Mouse (Mus musculus): ENCODE measurements at regions not wholly inside any gene's neighbourhood (a gene's known extent, or its start where the extent isn't known, plus 50 kb on each side); places are given as distances from the start of the nearest gene placed in this dataset.
"Not testable (repeated sequence)": the region's sequence is repeated elsewhere in the genome, so short reads cannot be mapped to it uniquely, and the experiment has no call there.

DNA sequence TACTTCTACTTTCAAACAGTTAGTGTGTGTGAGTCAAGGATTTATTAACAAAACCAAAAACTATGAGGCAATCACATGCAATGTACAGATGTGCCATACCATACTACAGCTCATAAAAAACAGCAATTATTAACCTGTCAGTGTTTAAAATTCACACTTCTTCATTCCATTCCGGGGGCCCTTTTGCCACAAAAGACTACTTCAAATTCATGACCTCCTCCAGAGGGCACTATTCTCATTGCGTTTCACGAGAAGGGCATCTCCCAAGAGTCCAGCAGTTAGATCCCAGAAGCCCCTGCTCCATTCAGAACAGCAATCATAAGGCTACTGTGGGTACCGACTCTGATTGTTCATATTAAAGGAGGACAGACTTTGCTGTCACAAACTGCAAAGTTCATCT lies 118.0 kb upstream of the Nebl start:
- 27% methylated on average over 4 of the region's 4 CpGs for WGBS
- Histone ChIP-seq H3K27me3 (ENCODE audit: control insufficient read depth, insufficient read depth, low read length) (no peaks in the 10 kb centered on the region), H3K36me3 (ENCODE audit: control insufficient read depth, insufficient read depth, low read length) (no peaks in the 10 kb centered on the region), H3K4me3 (ENCODE audit: extremely low read depth, insufficient read depth, insufficient read length) (no peak overlapping the region), H3K27ac (ENCODE audit: insufficient read depth, low read length) (no peak overlapping the region), H3K4me1 (ENCODE audit: control insufficient read depth, insufficient read depth, insufficient read length) (peaks cover 4% of the 10 kb centered on the region; the same call in 1 of the 2 replicates)
- no peak for DNase-seq (ENCODE audit: low read depth in 1 of 2, low spot score in 2 of 2)
- no peak for TF ChIP-seq CTCF (IDR thresholded peaks at IDR 0.05; ENCODE audit: extremely low read depth, insufficient read depth, insufficient read length, insufficient replicate concordance)
- TF ChIP-seq POLR2A (IDR thresholded peaks at IDR 0.05; ENCODE audit: low read depth, low read length): no peak

DNA sequence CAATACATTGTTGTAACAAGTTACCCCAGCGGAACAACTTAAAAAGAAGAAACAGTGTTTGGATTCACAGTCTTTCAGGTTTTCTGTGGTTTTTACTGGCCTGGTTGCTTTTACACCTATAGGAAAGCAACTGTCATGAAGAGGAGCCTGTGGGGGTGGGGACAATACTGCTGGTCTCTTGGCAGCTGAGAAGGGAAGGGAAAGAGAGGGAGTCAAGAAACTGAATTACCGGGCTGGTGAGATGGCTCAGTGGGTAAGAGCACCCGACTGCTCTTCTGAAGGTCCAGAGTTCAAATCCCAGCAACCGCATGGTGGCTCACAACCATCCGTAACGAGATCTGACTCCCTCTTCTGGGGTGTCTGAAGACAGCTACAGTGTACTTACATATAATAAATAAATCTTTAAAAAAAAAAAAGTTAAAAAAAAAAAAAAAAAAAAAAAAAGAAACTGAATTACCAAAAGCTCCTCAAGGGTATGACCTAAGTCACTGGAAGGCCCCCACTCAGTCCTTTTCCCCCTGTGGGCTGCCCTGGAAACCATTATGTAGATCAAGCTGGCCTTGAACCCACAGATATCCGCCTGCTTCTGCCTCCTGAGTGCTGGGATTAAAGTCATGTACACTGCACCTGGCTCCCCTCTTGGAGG lies 114.3 kb upstream of the Nebl start:
- not testable (repeated sequence) for DNase-seq (ENCODE audit: low read depth in 1 of 2, low spot score in 2 of 2); H3K4me3 ChIP-seq (ENCODE audit: extremely low read depth, insufficient read depth, insufficient read length); H3K4me1 ChIP-seq (ENCODE audit: control insufficient read depth, insufficient read depth, insufficient read length); H3K27me3 ChIP-seq (ENCODE audit: control insufficient read depth, insufficient read depth, low read length); H3K27ac ChIP-seq (ENCODE audit: insufficient read depth, low read length); H3K36me3 ChIP-seq (ENCODE audit: control insufficient read depth, insufficient read depth, low read length)
- WGBS: 88% methylated on average over 7 of the region's 7 CpGs

DNA sequence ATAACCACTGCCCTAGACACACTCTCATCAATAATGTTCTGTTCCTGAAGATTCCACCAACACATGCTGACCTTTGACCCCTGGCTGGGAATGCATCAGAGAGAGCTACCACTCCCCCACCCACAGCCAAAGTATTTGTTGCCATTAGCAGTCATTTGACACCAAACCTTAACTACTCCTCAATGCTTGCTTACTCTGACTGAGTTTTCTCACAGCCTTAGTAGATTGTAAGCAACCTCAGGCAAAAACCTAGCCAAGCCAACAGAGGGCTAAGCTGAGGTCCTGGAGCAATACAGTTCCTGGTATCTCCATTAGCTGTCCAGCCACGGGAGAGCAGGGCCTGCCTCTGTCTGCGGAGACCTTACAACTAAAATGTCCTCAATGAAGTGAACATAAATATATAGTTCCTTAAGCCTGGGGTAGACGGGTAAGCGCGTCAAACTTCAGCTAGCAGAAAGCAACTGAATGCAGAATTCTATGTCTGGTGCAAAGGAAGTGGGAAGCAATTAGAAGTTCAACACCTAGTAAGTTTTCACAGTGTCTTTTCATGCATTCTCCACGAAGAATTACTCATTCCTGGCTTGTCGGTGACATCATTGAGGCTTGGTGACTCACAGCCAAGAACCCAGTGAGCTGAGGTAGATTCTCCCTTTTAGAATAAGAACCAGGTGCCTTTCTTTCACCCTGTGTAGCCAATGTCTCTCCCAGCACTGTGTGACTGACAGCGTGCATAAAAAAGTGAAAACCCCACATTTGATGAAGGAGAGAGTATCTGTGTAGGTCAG lies 113.6 kb upstream of the Nebl start:
- no peak for DNase-seq (ENCODE audit: low read depth in 1 of 2, low spot score in 2 of 2)
- TF ChIP-seq CTCF (IDR thresholded peaks at IDR 0.05; ENCODE audit: extremely low read depth, insufficient read depth, insufficient read length, insufficient replicate concordance) (no peak), POLR2A (IDR thresholded peaks at IDR 0.05; ENCODE audit: low read depth, low read length) (no peak)
- Histone ChIP-seq H3K4me3 (ENCODE audit: extremely low read depth, insufficient read depth, insufficient read length) (no peak overlapping the region), H3K27me3 (ENCODE audit: control insufficient read depth, insufficient read depth, low read length) (no peaks in the 10 kb centered on the region), H3K4me1 (ENCODE audit: control insufficient read depth, insufficient read depth, insufficient read length) (no peaks in the 10 kb centered on the region; the same call in 1 of the 2 replicates), H3K36me3 (ENCODE audit: control insufficient read depth, insufficient read depth, low read length) (no peaks in the 10 kb centered on the region), H3K27ac (ENCODE audit: insufficient read depth, low read length) (no peak overlapping the region)
- 88% methylated on average over 8 of the region's 8 CpGs for WGBS

DNA sequence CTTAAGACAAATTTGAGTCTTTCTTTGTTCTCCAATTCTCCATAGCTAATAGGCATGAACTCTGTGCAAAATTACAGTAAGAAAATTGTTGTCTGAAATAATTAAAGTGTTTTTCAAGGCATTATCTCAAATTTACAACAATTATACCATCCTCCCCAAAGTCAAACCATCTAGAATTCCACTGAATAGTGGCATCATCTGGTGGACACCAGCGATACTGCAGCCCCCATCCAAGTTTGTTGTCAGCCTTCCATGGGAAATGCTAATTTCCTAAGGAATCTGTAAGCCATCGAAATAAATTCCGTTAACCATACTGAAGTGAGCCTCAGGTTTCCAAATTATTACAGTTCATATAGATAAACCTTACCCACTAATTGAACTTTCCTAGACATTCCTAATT lies 110.7 kb upstream of the Nebl start:
- no peak for TF ChIP-seq POLR2A (IDR thresholded peaks at IDR 0.05; ENCODE audit: low read depth, low read length)
- TF ChIP-seq CTCF (IDR thresholded peaks at IDR 0.05; ENCODE audit: extremely low read depth, insufficient read depth, insufficient read length, insufficient replicate concordance): no peak
- Histone ChIP-seq H3K27me3 (ENCODE audit: control insufficient read depth, insufficient read depth, low read length) (no peaks in the 10 kb centered on the region), H3K4me3 (ENCODE audit: extremely low read depth, insufficient read depth, insufficient read length) (no peak overlapping the region), H3K27ac (ENCODE audit: insufficient read depth, low read length) (no peak overlapping the region), H3K36me3 (ENCODE audit: control insufficient read depth, insufficient read depth, low read length) (no peaks in the 10 kb centered on the region), H3K4me1 (ENCODE audit: control insufficient read depth, insufficient read depth, insufficient read length) (no peaks in the 10 kb centered on the region; the same call in 1 of the 2 replicates)
- WGBS: 61% methylated on average over 3 of the region's 3 CpGs
- no peak for DNase-seq (ENCODE audit: low read depth in 1 of 2, low spot score in 2 of 2)

DNA sequence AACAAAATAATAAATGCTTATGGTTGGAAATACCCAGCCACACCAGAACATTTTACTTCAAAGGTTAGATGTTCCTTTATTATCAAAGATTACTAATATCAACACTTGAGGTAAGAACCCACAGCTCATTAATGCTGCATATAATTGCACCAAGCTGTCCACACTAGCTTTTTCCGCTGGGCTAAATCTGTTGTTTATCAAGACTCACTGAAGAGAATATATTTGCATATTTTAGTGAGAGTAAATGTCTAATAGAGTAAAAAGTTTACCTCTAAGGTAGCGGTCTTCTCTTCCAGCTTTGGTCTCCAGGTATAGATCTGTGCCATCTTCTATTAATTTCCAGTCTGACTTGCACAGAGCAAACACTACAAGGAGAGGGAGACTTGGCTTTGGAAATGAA lies 110.3 kb upstream of the Nebl start:
- no peak for DNase-seq (ENCODE audit: low read depth in 1 of 2, low spot score in 2 of 2)
- no peaks in the 10 kb centered on the region for H3K4me1 ChIP-seq (ENCODE audit: control insufficient read depth, insufficient read depth, insufficient read length)
- no peak overlapping the region for H3K27ac ChIP-seq (ENCODE audit: insufficient read depth, low read length)
- H3K27me3 ChIP-seq (ENCODE audit: control insufficient read depth, insufficient read depth, low read length): no peaks in the 10 kb centered on the region
- TF ChIP-seq POLR2A (IDR thresholded peaks at IDR 0.05; ENCODE audit: low read depth, low read length) (no peak), CTCF (IDR thresholded peaks at IDR 0.05; ENCODE audit: extremely low read depth, insufficient read depth, insufficient read length, insufficient replicate concordance) (no peak)
- 87% methylated on average over 2 of the region's 2 CpGs for WGBS
- no peak overlapping the region for H3K4me3 ChIP-seq (ENCODE audit: extremely low read depth, insufficient read depth, insufficient read length)
- H3K36me3 ChIP-seq (ENCODE audit: control insufficient read depth, insufficient read depth, low read length): no peaks in the 10 kb centered on the region

DNA sequence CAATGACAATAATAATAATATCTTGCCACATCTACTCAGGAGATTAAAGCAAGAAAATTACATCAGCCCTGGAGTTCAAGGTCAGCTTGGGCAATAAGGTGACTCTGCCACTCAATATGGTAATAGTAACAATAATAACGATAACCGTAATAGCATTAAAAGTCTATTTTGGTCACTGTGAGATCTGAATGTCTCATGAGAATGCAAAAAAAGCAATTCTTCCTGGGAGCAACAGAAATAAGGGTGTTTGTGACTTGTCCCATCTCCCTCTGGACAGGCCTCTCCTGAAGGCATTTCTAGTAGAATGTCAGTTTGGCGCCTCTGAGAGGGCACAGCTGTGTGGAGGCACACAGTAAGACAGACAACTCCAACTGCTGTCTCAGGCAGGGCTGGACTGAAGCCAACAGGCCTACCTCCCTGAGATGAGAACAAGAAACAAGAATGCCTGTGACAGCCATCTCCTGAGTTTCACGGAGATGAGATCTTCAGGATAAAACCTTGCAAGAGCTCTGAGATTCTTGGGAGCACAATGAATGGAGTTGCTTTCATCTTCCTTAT lies 109.8 kb upstream of the Nebl start:
- Histone ChIP-seq H3K4me3 (ENCODE audit: extremely low read depth, insufficient read depth, insufficient read length) (no peak overlapping the region), H3K36me3 (ENCODE audit: control insufficient read depth, insufficient read depth, low read length) (no peaks in the 10 kb centered on the region), H3K27me3 (ENCODE audit: control insufficient read depth, insufficient read depth, low read length) (no peaks in the 10 kb centered on the region), H3K27ac (ENCODE audit: insufficient read depth, low read length) (no peak overlapping the region), H3K4me1 (ENCODE audit: control insufficient read depth, insufficient read depth, insufficient read length) (no peaks in the 10 kb centered on the region)
- DNase-seq (ENCODE audit: low read depth in 1 of 2, low spot score in 2 of 2): no peak
- TF ChIP-seq CTCF (IDR thresholded peaks at IDR 0.05; ENCODE audit: extremely low read depth, insufficient read depth, insufficient read length, insufficient replicate concordance) (no peak), POLR2A (IDR thresholded peaks at IDR 0.05; ENCODE audit: low read depth, low read length) (no peak)
- 89% methylated on average over 4 of the region's 4 CpGs for WGBS

DNA sequence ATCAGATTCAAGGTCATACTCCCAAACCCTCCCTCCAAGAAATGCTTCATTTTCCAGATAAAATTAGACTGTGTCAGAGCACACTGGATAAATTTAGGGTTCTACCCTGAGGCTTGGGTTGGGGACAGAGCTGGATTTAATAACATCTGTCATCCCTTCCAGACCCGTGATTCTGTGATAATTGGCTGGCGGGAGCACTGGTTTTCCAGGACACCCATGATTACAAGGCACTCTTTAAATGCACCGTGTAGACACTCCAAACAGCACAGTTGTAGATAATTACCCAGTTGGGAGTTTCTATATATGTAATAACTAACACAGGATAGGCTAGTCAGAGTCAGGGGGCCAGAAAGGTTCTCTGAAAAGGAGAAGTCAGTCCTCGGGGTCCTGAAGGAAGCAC lies 108.4 kb upstream of the Nebl start:
- WGBS: 66% methylated on average over 4 of the region's 4 CpGs
- DNase-seq (ENCODE audit: low read depth in 1 of 2, low spot score in 2 of 2): no peak
- no peak for TF ChIP-seq POLR2A (IDR thresholded peaks at IDR 0.05; ENCODE audit: low read depth, low read length)
- no peak for TF ChIP-seq CTCF (IDR thresholded peaks at IDR 0.05; ENCODE audit: extremely low read depth, insufficient read depth, insufficient read length, insufficient replicate concordance)

More for the DNA sequence above, 108.4 kb upstream of the Nebl start:
- Histone ChIP-seq H3K4me1 (ENCODE audit: control insufficient read depth, insufficient read depth, insufficient read length) (no peaks in the 10 kb centered on the region), H3K27me3 (ENCODE audit: control insufficient read depth, insufficient read depth, low read length) (no peaks in the 10 kb centered on the region), H3K36me3 (ENCODE audit: control insufficient read depth, insufficient read depth, low read length) (no peaks in the 10 kb centered on the region), H3K4me3 (ENCODE audit: extremely low read depth, insufficient read depth, insufficient read length) (no peak overlapping the region), H3K27ac (ENCODE audit: insufficient read depth, low read length) (no peak overlapping the region)
